Mouse (Mus musculus): Measurements from ENCODE around the gene Aif1. TPM values are rescaled to one million over a fixed set of nuclear protein-coding genes. Genes with fewer than 3 reads are reported as not detected.

Gene Aif1
- total and polyA plus RNA-seq, 3 experiments = 0.42 to 0.45 TPM; not detected in 1

GRCm38 (mm10) chr17:35185639-35186611 lies 10.1 kb upstream of the Aif1 start (continued):
- TF ChIP-seq SMC3 (IDR thresholded peaks at IDR 0.05; ENCODE audit: low read depth, low read length) (0 out of 2 replicates have a peak, but pooled peaks have one; percentile 12), MAZ (IDR thresholded peaks at IDR 0.05; ENCODE audit: low read depth, low read length) (no peak), TBP (IDR thresholded peaks at IDR 0.05; ENCODE audit: low read depth, low read length) (peak; percentile 83), USF2 (IDR thresholded peaks at IDR 0.05; ENCODE audit: borderline replicate concordance in 1 of 2, insufficient read depth in 1 of 2, low read depth in 1 of 2, low read length in 2 of 2) (no peak), ZKSCAN1 (IDR thresholded peaks at IDR 0.05; ENCODE audit: low read depth, low read length) (no peak), EP300 (IDR thresholded peaks at IDR 0.05; ENCODE audit: low read depth in 1 of 2, low read length in 2 of 2) (peak in 1 of 2 experiments; percentile 38; a peak in 3 of 4 replicates), POLR2A (IDR thresholded peaks at IDR 0.05; ENCODE audit: control insufficient read depth in 1 of 2, insufficient read depth in 1 of 2, low read depth in 1 of 2, low read length in 2 of 2, poor library complexity in 1 of 2) (peak in 1 of 2 experiments; percentile 65; a peak in 1 of 4 replicates), ZC3H11A (IDR thresholded peaks at IDR 0.05; ENCODE audit: low read depth, low read length) (no peak), ETS1 (IDR thresholded peaks at IDR 0.05; ENCODE audit: low read depth, low read length) (peak; percentile 61; the same call in 1 of the 2 replicates), MEF2A (IDR thresholded peaks at IDR 0.05; ENCODE audit: extremely low read depth, insufficient replicate concordance, low read depth, low read length, poor library complexity, severe bottlenecking) (no peak), SIN3A (IDR thresholded peaks at IDR 0.05; ENCODE audit: low read length) (peak; percentile 81; the same call in 1 of the 2 replicates), ZNF384 (IDR thresholded peaks at IDR 0.05; ENCODE audit: low read depth, low read length) (0 out of 2 replicates have a peak, but pooled peaks have one; percentile 11), HCFC1 (IDR thresholded peaks at IDR 0.05; ENCODE audit: low read depth, low read length) (peak; percentile 47; the same call in 1 of the 2 replicates), NELFE (IDR thresholded peaks at IDR 0.05; ENCODE audit: low read depth, low read length) (peak; percentile 47; the same call in 1 of the 2 replicates)

GRCm38 (mm10) chr17:35180093-35180492 lies 4.2 kb upstream of the Aif1 start:
- no peaks in the 10 kb centered on the region for H3K79me2 ChIP-seq (ENCODE audit: control insufficient read depth, insufficient read depth, low read length, poor library complexity)
- H3K27me3 ChIP-seq (ENCODE audit: control insufficient read depth in 1 of 2, insufficient read depth in 2 of 2, low read length in 2 of 2) = no peaks in the 10 kb centered on the region
- H3K27ac ChIP-seq (ENCODE audit: control insufficient read depth, low read depth, low read length) = no peak overlapping the region
- peaks cover 0 to 5% of the 10 kb centered on the region in 2 experiments; a peak in 2 of 4 replicates for H3K36me3 ChIP-seq (ENCODE audit: control insufficient read depth in 1 of 2, insufficient read depth in 2 of 2, low read length in 2 of 2)
- H3K4me3 ChIP-seq (ENCODE audit: control insufficient read depth in 1 of 2, insufficient read depth in 1 of 2, low read depth in 2 of 2, low read length in 2 of 2) = no peak overlapping the region
- peaks cover 0 to 3% of the 10 kb centered on the region in 2 experiments; a peak in 2 of 4 replicates for H3K4me1 ChIP-seq (ENCODE audit: control insufficient read depth in 1 of 2, insufficient read depth in 2 of 2, low read length in 2 of 2)
- DNase-seq (ENCODE audit: low read depth, low spot score) = no peak
- H3K9me3 ChIP-seq (replicated peaks; ENCODE audit: insufficient read depth, low read length) = no peaks in the 10 kb centered on the region
- no peak overlapping the region for H3K9ac ChIP-seq (ENCODE audit: control insufficient read depth, low read depth, low read length, poor library complexity, severe bottlenecking)
- TF ChIP-seq MAFK (IDR thresholded peaks at IDR 0.05; ENCODE audit: borderline replicate concordance, low read depth, low read length) = no peak
- no peak for TF ChIP-seq CHD2 (IDR thresholded peaks at IDR 0.05; ENCODE audit: low read length)
- no peak for TF ChIP-seq ZKSCAN1 (IDR thresholded peaks at IDR 0.05; ENCODE audit: low read depth, low read length)
- TF ChIP-seq POLR2AphosphoS2 (IDR thresholded peaks at IDR 0.05; ENCODE audit: low read length) = no peak
- TF ChIP-seq CTCF (IDR thresholded peaks at IDR 0.05 in 2 of 3, conservative IDR thresholded peaks at IDR 0.05 in 1 of 3; ENCODE audit: control insufficient read depth in 1 of 3, insufficient read depth in 1 of 3, low read depth in 2 of 3, low read length in 3 of 3, poor library complexity in 1 of 3, severe bottlenecking in 1 of 3) = no peak
- TF ChIP-seq KAT2A (conservative IDR thresholded peaks at IDR 0.05; ENCODE audit: low read depth, low read length) = no peak
- TF ChIP-seq MEF2A (IDR thresholded peaks at IDR 0.05; ENCODE audit: extremely low read depth, insufficient replicate concordance, low read depth, low read length, poor library complexity, severe bottlenecking) = no peak
- no peak for TF ChIP-seq TAL1 (IDR thresholded peaks at IDR 0.05; ENCODE audit: low read length)
- no peak for TF ChIP-seq EP300 (IDR thresholded peaks at IDR 0.05; ENCODE audit: low read depth in 1 of 2, low read length in 2 of 2)
- TF ChIP-seq GABPA (IDR thresholded peaks at IDR 0.05; ENCODE audit: low read depth, low read length) = no peak
- no peak for TF ChIP-seq POLR2A (IDR thresholded peaks at IDR 0.05; ENCODE audit: control insufficient read depth in 1 of 2, insufficient read depth in 1 of 2, low read depth in 1 of 2, low read length in 2 of 2, poor library complexity in 1 of 2)
